Mouse (Mus musculus) induced T-regulatory cell, adult 2 months (primary cell): Measurements from ENCODE around the gene Atp9a.

Experiments used
- DNase-seq: peaks from one replicate; pipeline ENCODE4 v3.0.0-alpha.2; 2012; ENCODE audit warnings: low read depth

Atp9a gene

GRCm38 (mm10) chr2:168738854-168739253, 3.4 kb downstream of the Atp9a start:
- DNase-seq, result no peak

GRCm38 (mm10) chr2:168737878-168738277, 4.3 kb downstream of the Atp9a start:
- DNase-seq, result no peak

GRCm38 (mm10) chr2:168734023-168734422, 8.2 kb downstream of the Atp9a start:
- no peak for DNase-seq

GRCm38 (mm10) chr2:168731258-168731657, 11.0 kb downstream of the Atp9a start:
- DNase-seq, result no peak

GRCm38 (mm10) chr2:168729736-168730135, 12.5 kb downstream of the Atp9a start:
- DNase-seq, result no peak

- no peak for DNase-seq
These were observed 14.2 kb downstream of the Atp9a start for GRCm38 (mm10) chr2:168728045-168728444.

- no peak for DNase-seq
These were observed 16.2 kb downstream of the Atp9a start for GRCm38 (mm10) chr2:168726007-168726406.

- no peak for DNase-seq
These were observed 20.9 kb downstream of the Atp9a start for GRCm38 (mm10) chr2:168721313-168721712.

GRCm38 (mm10) chr2:168719742-168720141, 22.5 kb downstream of the Atp9a start:
- DNase-seq, result no peak

- DNase-seq, result no peak
These were observed 23.5 kb downstream of the Atp9a start for GRCm38 (mm10) chr2:168718735-168719134.

- DNase-seq, result no peak
These were observed 23.9 kb downstream of the Atp9a start for GRCm38 (mm10) chr2:168718267-168718666.

- no peak for DNase-seq
These were observed 29.7 kb downstream of the Atp9a start for GRCm38 (mm10) chr2:168712199-168713176.

- no peak for DNase-seq
These were observed 31.2 kb downstream of the Atp9a start for GRCm38 (mm10) chr2:168710979-168711378.

GRCm38 (mm10) chr2:168707766-168708165, 34.4 kb downstream of the Atp9a start:
- DNase-seq, result no peak

- no peak for DNase-seq
These were observed 39.9 kb downstream of the Atp9a start for GRCm38 (mm10) chr2:168702266-168702665.

GRCm38 (mm10) chr2:168695027-168695403, 47.2 kb downstream of the Atp9a start:
- peak; percentile 27 for DNase-seq

GRCm38 (mm10) chr2:168694379-168695026, 47.7 kb downstream of the Atp9a start:
- no peak for DNase-seq

- peak; percentile 63 for DNase-seq
These were observed 50.4 kb downstream of the Atp9a start for GRCm38 (mm10) chr2:168691774-168692173.

- no peak for DNase-seq
These were observed 54.9 kb downstream of the Atp9a start for GRCm38 (mm10) chr2:168687326-168687725.

- DNase-seq, result no peak
These were observed 56.3 kb downstream of the Atp9a start for GRCm38 (mm10) chr2:168685909-168686308.

- no peak for DNase-seq
These were observed 57.5 kb downstream of the Atp9a start for GRCm38 (mm10) chr2:168684695-168685094.

- DNase-seq, result peak; percentile 39
These were observed 58.6 kb downstream of the Atp9a start for GRCm38 (mm10) chr2:168683520-168684150.

GRCm38 (mm10) chr2:168682721-168683120, 59.5 kb downstream of the Atp9a start:
- DNase-seq, result no peak
